Mouse (Mus musculus) ES-E14 (cell line): Measurements from ENCODE around the gene Slc38a4. TPM values are rescaled to one million over a fixed set of nuclear protein-coding genes. Genes with fewer than 3 reads are reported as not detected.

Experiments
- DNase-seq: peaks from one replicate; pipeline ENCODE4 v3.0.0-alpha.2; 2013; ENCODE audit warnings: low read depth, low spot score
- H3K27ac ChIP-seq: 2 replicates; pipeline ENCODE4 v1.5.1; 2012; ENCODE audit warnings: low read depth, mild to moderate bottlenecking, low read length, moderate library complexity, mixed read lengths; ENCODE audit not compliant: poor library complexity, insufficient read depth, severe bottlenecking
- H3K36me3 ChIP-seq: 2 replicates; pipeline ENCODE4 v1.6.1; 2012; ENCODE audit warnings: mild to moderate bottlenecking, low read length, moderate library complexity, mixed read lengths; ENCODE audit not compliant: control insufficient read depth, poor library complexity, insufficient read depth, severe bottlenecking
- H3K4me1 ChIP-seq, 2 experiments: fragments of 150-350 bp in 1 of 2; sonication (generic) in 1 of 2; 2 replicates each; pipeline ENCODE4 v1.6.1; 2012; ENCODE audit warnings: low read length in 2 of 2, mild to moderate bottlenecking in 1 of 2, mixed read lengths in 1 of 2; ENCODE audit not compliant: control insufficient read depth in 2 of 2, insufficient read depth in 2 of 2, poor library complexity in 1 of 2
- H3K4me3 ChIP-seq, 2 experiments: fragments of 150-350 bp in 1 of 2; sonication (generic) in 1 of 2; 2 replicates each; pipeline ENCODE4 v1.5.1; 2012; ENCODE audit warnings: low read length in 2 of 2, low read depth in 1 of 2, mild to moderate bottlenecking in 1 of 2, mixed read lengths in 1 of 2; ENCODE audit not compliant: insufficient read depth in 1 of 2, poor library complexity in 1 of 2, severe bottlenecking in 1 of 2
- H3K9ac ChIP-seq: 2 replicates; pipeline ENCODE4 v1.6.1; 2012; ENCODE audit warnings: low read depth, mild to moderate bottlenecking, low read length, mixed read lengths; ENCODE audit not compliant: poor library complexity, insufficient read depth, severe bottlenecking
- H3K9me3 ChIP-seq: fragments of 150-350 bp; sonication (generic); 2 replicates; pipeline ENCODE4 v1.6.1; 2012; ENCODE audit warnings: low read depth, mild to moderate bottlenecking, low read length; ENCODE audit not compliant: control insufficient read depth, insufficient read depth
- CHD2 ChIP-seq: IDR thresholded peaks from 2 replicates; pipeline ENCODE4 v1.6.1; 2014; ENCODE audit warnings: mild to moderate bottlenecking, low read depth, low read length, inconsistent platforms
- HCFC1 ChIP-seq: IDR thresholded peaks from 2 replicates; pipeline ENCODE4 v1.6.1; 2012; ENCODE audit warnings: low read length, inconsistent platforms, borderline replicate concordance; ENCODE audit not compliant: insufficient read depth
- MAFK ChIP-seq: IDR thresholded peaks from 2 replicates; pipeline ENCODE4 v1.6.1; 2014; ENCODE audit warnings: mild to moderate bottlenecking, low read depth, low read length, inconsistent platforms; ENCODE audit not compliant: insufficient read depth
- ZC3H11A ChIP-seq: IDR thresholded peaks from 2 replicates; pipeline ENCODE4 v1.6.1; 2012; ENCODE audit warnings: low read depth, mild to moderate bottlenecking, inconsistent platforms, low read length, borderline replicate concordance
- ZNF384 ChIP-seq: IDR thresholded peaks from 2 replicates; pipeline ENCODE4 v1.6.1; 2012; ENCODE audit warnings: low read depth, low read length, inconsistent platforms
- in situ Hi-C, 2 experiments: fragments of 600-800 bp; cut with MboI; formaldehyde crosslinking; loops; one replicate each; pipeline ENCODE4 v1.15.1; 2025; ENCODE audit warnings: low sequenced_read_pairs in 2 of 2, inconsistent platforms in 1 of 2; ENCODE audit not compliant: unreplicated experiment in 2 of 2
- total RNA-seq: library from RNA; depleted of rRNA; stranded (reverse); fragments of 300-350 nt; gene quantifications from 2 replicates; pipeline ENCODE4 v1.2.3, GENCODE M21; 2012

The Slc38a4 gene
- total RNA-seq, 1 experiment = 324 TPM

DNA sequence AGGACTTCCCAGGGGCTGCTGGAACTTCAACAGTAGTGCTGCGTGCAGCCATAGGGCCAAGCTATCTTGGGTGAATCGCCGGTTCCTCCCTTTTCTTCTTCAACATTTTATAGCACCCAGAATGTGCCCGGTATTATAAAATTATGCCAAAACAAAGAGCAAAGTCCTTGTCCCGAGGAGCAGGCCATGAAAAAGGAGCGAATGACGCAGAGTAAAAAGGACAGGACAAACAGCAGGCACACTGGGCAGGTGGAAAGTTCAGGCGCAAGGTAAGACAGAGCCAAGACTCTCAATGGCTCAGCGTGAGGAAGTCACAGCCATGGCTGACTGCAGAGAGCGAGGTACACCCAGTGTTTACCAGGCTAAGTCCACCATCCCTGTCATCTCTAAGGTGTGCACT is 5.7 kb downstream of the Slc38a4 start:
- Histone ChIP-seq H3K9me3 (no peaks in the 10 kb centered on the region), H3K4me3 (peak overlapping the region; percentile 6 to 15; a peak in 3 of 4 replicates), H3K4me1 (peaks cover 21 to 29% of the 10 kb centered on the region in 2 experiments), H3K9ac (no peak overlapping the region), H3K36me3 (no peaks in the 10 kb centered on the region), H3K27ac (peak overlapping the region; percentile 35; the same call in 1 of the 2 replicates)
- TF ChIP-seq CHD2 = no peak
- DNase-seq = no peak
- in situ Hi-C loops = no loop called here

DNA sequence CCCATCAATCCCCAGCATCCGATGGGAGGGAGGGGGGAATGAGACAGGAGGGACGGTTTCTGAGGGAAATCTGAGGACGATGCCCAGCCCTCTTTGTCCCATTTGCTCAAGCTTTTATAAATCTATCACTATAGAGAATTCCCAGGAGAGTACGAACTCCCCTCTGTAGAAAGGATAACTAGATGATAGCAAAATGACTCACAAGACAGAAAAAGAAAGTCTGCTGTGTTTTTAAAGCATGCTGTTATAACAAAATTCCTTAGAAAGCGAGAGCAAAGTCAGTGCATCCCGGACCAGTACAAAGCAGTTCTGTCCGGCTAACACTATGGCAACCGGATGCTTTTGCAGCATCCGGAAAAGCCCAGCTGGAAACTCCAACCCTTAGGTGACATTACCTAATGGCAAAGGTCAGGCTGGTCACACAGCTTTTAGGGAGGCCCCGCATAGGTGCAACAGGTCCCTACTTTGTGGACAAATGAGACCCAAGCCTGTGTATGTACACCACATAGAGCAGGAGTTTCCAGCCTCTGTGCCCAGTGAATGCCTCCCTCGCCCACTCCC is 6.4 kb downstream of the Slc38a4 start:
- DNase-seq = no peak
- Histone ChIP-seq H3K9me3 (no peaks in the 10 kb centered on the region), H3K27ac (peak overlapping the region; percentile 40; the same call in 1 of the 2 replicates), H3K4me1 (peaks cover 21 to 29% of the 10 kb centered on the region in 2 experiments), H3K4me3 (peak overlapping the region; percentile 6 to 15), H3K9ac (no peak overlapping the region), H3K36me3 (no peaks in the 10 kb centered on the region)
- TF ChIP-seq HCFC1 = no peak
- no peak for TF ChIP-seq ZC3H11A
- TF ChIP-seq MAFK = no peak
- TF ChIP-seq ZNF384 = no peak
- TF ChIP-seq CHD2 = no peak
- in situ Hi-C loops = no loop called here

DNA sequence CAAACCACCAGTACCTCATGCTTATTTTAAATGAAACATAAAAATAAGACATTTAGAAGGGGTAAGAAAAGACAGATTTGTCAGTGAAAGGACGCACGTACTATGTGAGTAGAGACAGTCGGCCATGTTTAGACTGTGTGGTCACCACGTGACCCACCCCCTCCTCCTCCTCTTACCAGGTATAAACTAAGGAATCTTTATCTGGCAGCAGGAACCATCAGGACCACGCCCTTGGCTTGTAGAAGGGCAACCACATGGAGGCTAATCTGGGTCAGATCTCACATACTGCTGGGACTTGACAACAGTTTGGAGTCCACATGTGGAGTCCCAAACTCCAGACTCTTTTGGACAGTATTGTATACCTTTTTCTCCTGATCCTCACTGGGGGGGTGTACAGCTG is 7.5 kb downstream of the Slc38a4 start:
- no peak overlapping the region for H3K27ac ChIP-seq
- H3K9ac ChIP-seq = no peak overlapping the region
- no peak for TF ChIP-seq MAFK
- TF ChIP-seq HCFC1 = no peak
- TF ChIP-seq ZNF384 = no peak
- no peak for TF ChIP-seq CHD2
- no peak for TF ChIP-seq ZC3H11A
- in situ Hi-C loops = no loop called here
- DNase-seq = no peak
- no peaks in the 10 kb centered on the region for H3K36me3 ChIP-seq
- peak overlapping the region in 1 of 2 experiments; percentile 15; a peak in 1 of 4 replicates for H3K4me3 ChIP-seq
- H3K4me1 ChIP-seq = peaks cover 21 to 29% of the 10 kb centered on the region in 2 experiments
- no peaks in the 10 kb centered on the region for H3K9me3 ChIP-seq

DNA sequence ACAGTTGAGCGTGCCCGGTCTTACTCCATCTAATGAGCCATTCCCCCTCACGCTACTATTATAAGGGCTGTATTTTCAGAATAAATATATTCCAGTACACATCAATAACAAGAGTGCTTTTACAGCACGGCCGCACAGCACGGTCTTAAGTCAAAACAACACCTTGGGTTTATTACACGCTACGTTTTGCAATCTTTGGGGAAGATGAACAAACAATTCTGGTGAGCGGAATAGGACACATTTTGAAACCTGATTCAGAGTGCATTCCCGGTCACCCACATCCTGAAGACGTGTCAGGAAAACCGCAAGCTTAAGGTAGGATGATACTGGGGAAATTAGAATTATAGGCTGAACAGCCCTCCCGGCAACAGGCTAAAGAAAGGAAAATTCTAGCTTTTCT is 11.8 kb downstream of the Slc38a4 start:
- H3K4me1 ChIP-seq = peaks cover 4 to 8% of the 10 kb centered on the region in 2 experiments; a peak in 3 of 4 replicates
- no peak for DNase-seq
- H3K36me3 ChIP-seq = peaks cover 3% of the 10 kb centered on the region; the same call in 1 of the 2 replicates
- no peak overlapping the region for H3K27ac ChIP-seq
- H3K9ac ChIP-seq = no peak overlapping the region
- no peak overlapping the region for H3K4me3 ChIP-seq
- no peaks in the 10 kb centered on the region for H3K9me3 ChIP-seq
- in situ Hi-C loops = no loop called here
- TF ChIP-seq ZC3H11A (no peak), ZNF384 (no peak), MAFK (no peak), CHD2 (no peak), HCFC1 (no peak)

DNA sequence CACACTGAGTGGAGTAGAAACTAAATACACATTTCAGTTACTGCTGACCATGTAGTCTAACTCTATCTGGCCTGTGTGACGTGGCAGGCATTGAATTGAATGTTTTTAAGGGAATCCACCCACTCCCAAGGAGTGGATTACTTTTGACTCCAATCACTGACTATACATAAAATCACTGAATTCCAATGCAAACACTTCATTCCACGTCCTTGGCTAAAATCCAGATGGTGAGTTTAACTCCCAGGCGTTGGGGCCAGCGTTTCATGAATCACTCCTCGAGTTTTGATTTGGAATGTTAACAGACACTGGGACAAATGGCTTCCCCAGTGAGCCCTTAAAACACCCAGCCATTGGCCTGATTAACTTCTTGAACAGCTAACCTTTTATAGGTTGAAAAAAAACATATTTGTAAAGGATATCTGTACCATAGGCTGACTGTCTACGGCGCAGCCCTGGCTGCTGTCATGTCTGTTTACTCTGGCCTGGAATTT is 13.7 kb downstream of the Slc38a4 start:
- peaks cover 0 to 5% of the 10 kb centered on the region in 2 experiments; a peak in 2 of 4 replicates for H3K4me1 ChIP-seq
- no peak overlapping the region for H3K9ac ChIP-seq
- H3K36me3 ChIP-seq = peaks cover 3% of the 10 kb centered on the region; the same call in 1 of the 2 replicates
- H3K27ac ChIP-seq = no peak overlapping the region
- no peak for TF ChIP-seq MAFK
- no peak for TF ChIP-seq CHD2
- TF ChIP-seq HCFC1 = no peak
- no peak for TF ChIP-seq ZC3H11A
- no peak for TF ChIP-seq ZNF384
- H3K9me3 ChIP-seq = no peaks in the 10 kb centered on the region
- DNase-seq = no peak
- in situ Hi-C loops = no loop called here
- no peak overlapping the region for H3K4me3 ChIP-seq
